Mouse (Mus musculus) embryonic facial prominence, embryonic 15.5 days (tissue): ENCODE measurements around the gene Dtx3. TPM values are rescaled to one million over a fixed set of nuclear protein-coding genes. Genes with fewer than 3 reads are reported as not detected.
"Not testable (repeated sequence)": the region's sequence is repeated elsewhere in the genome, so short reads cannot be mapped to it uniquely, and the experiment has no call there.

ENCODE experiments used
- ATAC-seq: fragments of 200-750 bp; cut with Nextera tagmentation; 2 replicates; pipeline ENCODE4 v1.8.0; 2017; ENCODE audit warnings: low read depth, moderate TSS enrichment; ENCODE audit not compliant: insufficient number of reproducible peaks, low FRiP score, low TSS enrichment
- H3K27ac ChIP-seq: fragments of 300-500 bp; sonication (generic); replicated peaks from 2 replicates; pipeline ENCODE4 v1.5.1; 2015; ENCODE audit warnings: mild to moderate bottlenecking, inconsistent platforms
- H3K27me3 ChIP-seq: fragments of 300-500 bp; sonication (generic); 2 replicates; pipeline ENCODE4 v1.6.1; 2015; ENCODE audit warnings: inconsistent platforms
- H3K36me3 ChIP-seq: fragments of 300-500 bp; sonication (generic); 2 replicates; pipeline ENCODE4 v1.6.1; 2015; ENCODE audit warnings: mild to moderate bottlenecking, inconsistent platforms
- H3K4me1 ChIP-seq: fragments of 300-500 bp; sonication (generic); 2 replicates; pipeline ENCODE4 v1.6.1; 2015; ENCODE audit warnings: inconsistent platforms
- H3K4me2 ChIP-seq: fragments of 300-500 bp; sonication (generic); replicated peaks from 2 replicates; pipeline ENCODE4 v1.6.1; 2015; ENCODE audit warnings: mild to moderate bottlenecking, inconsistent platforms
- H3K4me3 ChIP-seq: fragments of 300-500 bp; sonication (generic); replicated peaks from 2 replicates; pipeline ENCODE4 v1.5.1; 2015; ENCODE audit warnings: mild to moderate bottlenecking, inconsistent platforms
- H3K9ac ChIP-seq: fragments of 300-500 bp; sonication (generic); 2 replicates; pipeline ENCODE4 v1.6.1; 2015; ENCODE audit warnings: inconsistent platforms
- H3K9me3 ChIP-seq: fragments of 300-500 bp; sonication (generic); replicated peaks from 2 replicates; pipeline ENCODE4 v1.6.1; 2016; ENCODE audit warnings: inconsistent platforms
- WGBS: fragments of 180-500 bp; shearing (Covaris S2); methylation state at CpG from one replicate; pipeline ENCODE4 v1.1.7; 2015; 5-methylcytosine and 5-hydroxymethylcytosine counted together
- polyA plus RNA-seq: library from polyadenylated mRNA; unstranded; fragments of >200 nt; fragmentation: Nextera tagmentation; extraction: Ambion mirVana; gene quantifications from 2 replicates; pipeline ENCODE4 v1.2.1, GENCODE M21; 2015

The Dtx3 gene
- polyA plus RNA-seq, 1 experiment from 2014 or later, result 179 TPM

GRCm38 (mm10) chr10:127151233-127151632 is 44.3 kb downstream of the Dtx3 start:
- WGBS, result 88% methylated on average over 3 of the region's 3 CpGs

GRCm38 (mm10) chr10:127150471-127150872 is 45.1 kb downstream of the Dtx3 start:
- Histone ChIP-seq H3K9ac (no peak overlapping the region), H3K27me3 (no peaks in the 10 kb centered on the region), H3K4me2 (no peak overlapping the region), H3K4me1 (no peaks in the 10 kb centered on the region), H3K36me3 (no peaks in the 10 kb centered on the region), H3K27ac (no peak overlapping the region), H3K9me3 (no peaks in the 10 kb centered on the region), H3K4me3 (no peak overlapping the region)
- 72% methylated on average over 4 of the region's 4 CpGs for WGBS
- no peak for ATAC-seq

More at GRCm38 (mm10) chr10:127151233-127151632, 44.3 kb downstream of the Dtx3 start:
- not testable (repeated sequence) for H3K9me3 ChIP-seq, H3K27ac ChIP-seq, H3K4me1 ChIP-seq, ATAC-seq, H3K4me3 ChIP-seq, H3K36me3 ChIP-seq, H3K27me3 ChIP-seq, H3K4me2 ChIP-seq, H3K9ac ChIP-seq

GRCm38 (mm10) chr10:127147135-127147534 is 48.4 kb downstream of the Dtx3 start:
- ATAC-seq, result no peak

GRCm38 (mm10) chr10:127145303-127145702 is 50.2 kb downstream of the Dtx3 start:
- Histone ChIP-seq H3K4me1 (no peaks in the 10 kb centered on the region), H3K9ac (no peak overlapping the region), H3K4me2 (no peak overlapping the region), H3K27me3 (no peaks in the 10 kb centered on the region), H3K27ac (no peak overlapping the region), H3K4me3 (no peak overlapping the region), H3K9me3 (no peaks in the 10 kb centered on the region), H3K36me3 (no peaks in the 10 kb centered on the region)
- ATAC-seq, result no peak
- WGBS, result 67% methylated on average over 5 of the region's 5 CpGs

More at GRCm38 (mm10) chr10:127147135-127147534, 48.4 kb downstream of the Dtx3 start:
- Histone ChIP-seq H3K9ac (no peak overlapping the region), H3K4me3 (no peak overlapping the region), H3K4me1 (no peaks in the 10 kb centered on the region), H3K9me3 (no peaks in the 10 kb centered on the region), H3K36me3 (no peaks in the 10 kb centered on the region), H3K27ac (no peak overlapping the region), H3K4me2 (no peak overlapping the region), H3K27me3 (no peaks in the 10 kb centered on the region)
- WGBS, result 78% methylated on average over 6 of the region's 6 CpGs

- Histone ChIP-seq H3K27ac (no peak overlapping the region), H3K36me3 (no peaks in the 10 kb centered on the region), H3K4me2 (no peak overlapping the region), H3K9ac (no peak overlapping the region), H3K4me1 (no peaks in the 10 kb centered on the region), H3K27me3 (no peaks in the 10 kb centered on the region), H3K4me3 (no peak overlapping the region), H3K9me3 (no peaks in the 10 kb centered on the region)
- WGBS, result 81% methylated on average over 7 of the region's 7 CpGs
- ATAC-seq, result no peak
Measured at GRCm38 (mm10) chr10:127144536-127144935, 51.0 kb downstream of the Dtx3 start.

GRCm38 (mm10) chr10:127143228-127143627 is 52.3 kb downstream of the Dtx3 start:
- Histone ChIP-seq H3K9ac (no peak overlapping the region), H3K9me3 (no peaks in the 10 kb centered on the region), H3K4me1 (no peaks in the 10 kb centered on the region), H3K27me3 (no peaks in the 10 kb centered on the region), H3K4me2 (no peak overlapping the region), H3K36me3 (no peaks in the 10 kb centered on the region), H3K27ac (no peak overlapping the region), H3K4me3 (no peak overlapping the region)
- 80% methylated on average over 8 of the region's 8 CpGs for WGBS
- no peak for ATAC-seq

GRCm38 (mm10) chr10:127141500-127141899 is 54.0 kb downstream of the Dtx3 start:
- Histone ChIP-seq H3K9me3 (no peaks in the 10 kb centered on the region), H3K4me1 (no peaks in the 10 kb centered on the region), H3K9ac (no peak overlapping the region), H3K27ac (no peak overlapping the region), H3K27me3 (no peaks in the 10 kb centered on the region), H3K4me3 (no peak overlapping the region), H3K4me2 (no peak overlapping the region), H3K36me3 (no peaks in the 10 kb centered on the region)
- no peak for ATAC-seq
- WGBS, result 77% methylated on average over 8 of the region's 8 CpGs

GRCm38 (mm10) chr10:127140971-127141370 is 54.6 kb downstream of the Dtx3 start:
- Histone ChIP-seq H3K4me2 (no peak overlapping the region), H3K27me3 (no peaks in the 10 kb centered on the region), H3K36me3 (no peaks in the 10 kb centered on the region), H3K9ac (no peak overlapping the region), H3K4me3 (no peak overlapping the region), H3K4me1 (no peaks in the 10 kb centered on the region), H3K27ac (no peak overlapping the region), H3K9me3 (no peaks in the 10 kb centered on the region)
- ATAC-seq, result no peak
- 80% methylated on average over 11 of the region's 11 CpGs for WGBS

Other genes with a start within 250 kb of the Dtx3 start
- gene Ctdsp2, start 217.0 kb downstream of the Dtx3 start, polyA plus RNA-seq, result 92.5 and 93.9 TPM in 2 replicates
- gene Avil, start 195.0 kb downstream of the Dtx3 start, polyA plus RNA-seq, result 1.6 and 1.8 TPM in 2 replicates
- gene Tsfm, start 164.9 kb downstream of the Dtx3 start, polyA plus RNA-seq, result 68.8 and 75.4 TPM in 2 replicates
- 55.2 and 61.7 TPM in 2 replicates for gene Mettl1, start 154.3 kb downstream of the Dtx3 start, polyA plus RNA-seq
- 1.3 TPM in 2 replicates for gene Eef1akmt3, start 154.2 kb downstream of the Dtx3 start, polyA plus RNA-seq
- 0.13 and 0.41 TPM in 2 replicates for gene Cyp27b1, start 147.5 kb downstream of the Dtx3 start, polyA plus RNA-seq
- 1.8 and 2.4 TPM in 2 replicates for gene March9, start 135.5 kb downstream of the Dtx3 start, polyA plus RNA-seq
- gene Cdk4, start 132.2 kb downstream of the Dtx3 start, polyA plus RNA-seq, result 1,372 and 1,398 TPM in 2 replicates
- gene Tspan31, start 125.5 kb downstream of the Dtx3 start, polyA plus RNA-seq, result 175 and 177 TPM in 2 replicates
- 0.45 and 0.49 TPM in 2 replicates for gene Agap2, start 120.4 kb downstream of the Dtx3 start, polyA plus RNA-seq
- gene Os9, start 74.6 kb downstream of the Dtx3 start, polyA plus RNA-seq, result 101 TPM in 2 replicates
- 11.0 and 12.7 TPM in 2 replicates for gene B4galnt1, start 30.5 kb downstream of the Dtx3 start, polyA plus RNA-seq
- gene Slc26a10, start 15.1 kb downstream of the Dtx3 start, polyA plus RNA-seq, result 1.6 and 1.9 TPM in 2 replicates
- gene Arhgef25, start 5.6 kb downstream of the Dtx3 start, polyA plus RNA-seq, result 116 TPM in 2 replicates
- 31.0 and 31.3 TPM in 2 replicates for gene Pip4k2c, start 15.9 kb upstream of the Dtx3 start, polyA plus RNA-seq
- gene Kif5a, start 67.6 kb upstream of the Dtx3 start, polyA plus RNA-seq, result 6.9 and 7.6 TPM in 2 replicates
- gene Dctn2, start 70.6 kb upstream of the Dtx3 start, polyA plus RNA-seq, result 206 and 212 TPM in 2 replicates
- 19.6 and 20.8 TPM in 2 replicates for gene Mbd6, start 93.3 kb upstream of the Dtx3 start, polyA plus RNA-seq
- 101 and 105 TPM in 2 replicates for gene Mars, start 116.1 kb upstream of the Dtx3 start, polyA plus RNA-seq
- gene Arhgap9, start 126.2 kb upstream of the Dtx3 start, polyA plus RNA-seq, result 5.1 and 5.2 TPM in 2 replicates
- gene Gli1, start 146.2 kb upstream of the Dtx3 start, polyA plus RNA-seq, result 15.7 and 16.1 TPM in 2 replicates
- gene Inhbe, start 158.7 kb upstream of the Dtx3 start, polyA plus RNA-seq, result 0.05 and 0.07 TPM in 2 replicates
- gene Inhbc, start 174.7 kb upstream of the Dtx3 start, polyA plus RNA-seq, result 0.12 TPM in 1 of 2 replicates, not detected in the other
- 40.0 and 40.1 TPM in 2 replicates for gene R3hdm2, start 184.6 kb upstream of the Dtx3 start, polyA plus RNA-seq